Mouse (Mus musculus): ENCODE results near the gene Syn2.

Syn2 gene

DNA sequence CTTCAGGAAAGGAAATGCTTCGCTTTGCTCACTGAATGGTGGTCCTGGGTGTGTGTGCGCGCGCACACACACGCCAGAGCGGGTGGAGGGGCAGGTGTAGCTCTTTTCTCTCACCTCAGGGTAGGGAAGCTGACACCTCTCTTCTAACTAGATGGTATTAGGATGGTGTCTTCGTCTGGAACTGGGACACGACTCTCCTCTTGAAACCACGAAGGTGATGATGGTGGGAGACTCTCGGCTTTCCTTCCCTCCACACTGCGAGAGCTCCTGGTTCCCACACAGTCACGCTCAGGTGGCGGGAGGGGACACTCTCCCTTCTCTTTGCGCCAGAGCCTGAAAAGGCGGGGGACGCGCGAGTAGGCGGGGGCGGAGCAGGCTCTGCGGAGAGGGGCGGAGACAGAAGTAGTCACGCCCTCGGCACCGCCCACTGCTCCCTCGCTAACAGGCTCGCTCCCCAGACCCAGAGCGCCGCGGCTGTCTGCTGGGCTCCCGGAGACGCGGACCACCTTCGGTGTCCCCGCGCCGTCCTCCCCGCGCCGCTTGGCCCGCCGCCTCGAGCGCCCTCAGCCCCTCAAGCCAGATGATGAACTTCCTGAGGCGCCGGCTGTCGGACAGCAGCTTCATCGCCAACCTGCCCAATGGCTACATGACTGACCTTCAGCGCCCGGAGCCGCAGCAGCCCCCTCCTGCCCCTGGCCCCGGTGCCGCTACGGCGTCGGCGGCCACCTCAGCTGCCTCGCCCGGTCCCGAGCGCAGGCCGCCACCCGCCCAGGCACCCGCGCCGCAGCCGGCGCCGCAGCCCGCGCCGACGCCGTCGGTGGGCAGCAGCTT is at the start of gene Syn2:
Syn2 (plus strand) TSS at position 402 of the 831 bp plus-strand sequence.
- DNase-seq (ENCODE audit: low spot score in 2 of 2): no peak

DNA sequence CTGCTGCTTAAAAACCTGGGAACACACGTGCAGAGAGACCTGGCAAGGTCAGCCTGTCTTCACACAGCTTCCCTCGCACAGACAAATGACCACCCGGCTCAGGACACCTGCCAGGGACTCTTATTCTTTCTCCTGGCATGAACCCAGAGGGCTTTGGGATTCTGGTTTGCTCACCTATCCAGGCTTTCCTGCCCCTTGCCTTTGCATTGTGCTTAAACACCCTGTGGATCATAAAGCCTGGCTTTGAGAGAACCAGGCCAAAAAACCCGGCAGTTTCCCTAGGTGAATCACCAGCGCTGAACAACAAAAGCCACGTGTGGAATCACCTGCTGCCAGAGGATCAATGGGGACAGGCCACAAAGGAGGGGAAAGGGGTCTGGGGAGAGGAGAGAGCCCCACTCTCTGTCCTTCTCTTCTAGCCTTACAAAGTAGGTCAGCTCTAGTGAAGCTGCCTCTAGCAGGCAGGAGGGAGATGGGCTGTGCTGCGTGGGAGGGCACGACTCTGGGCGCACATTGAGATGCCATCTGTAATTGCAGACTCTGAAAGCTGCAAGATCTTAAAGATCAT is 49.3 kb upstream of the Syn2 start:
- DNase-seq (ENCODE audit: low spot score in 2 of 2): no peak

DNA sequence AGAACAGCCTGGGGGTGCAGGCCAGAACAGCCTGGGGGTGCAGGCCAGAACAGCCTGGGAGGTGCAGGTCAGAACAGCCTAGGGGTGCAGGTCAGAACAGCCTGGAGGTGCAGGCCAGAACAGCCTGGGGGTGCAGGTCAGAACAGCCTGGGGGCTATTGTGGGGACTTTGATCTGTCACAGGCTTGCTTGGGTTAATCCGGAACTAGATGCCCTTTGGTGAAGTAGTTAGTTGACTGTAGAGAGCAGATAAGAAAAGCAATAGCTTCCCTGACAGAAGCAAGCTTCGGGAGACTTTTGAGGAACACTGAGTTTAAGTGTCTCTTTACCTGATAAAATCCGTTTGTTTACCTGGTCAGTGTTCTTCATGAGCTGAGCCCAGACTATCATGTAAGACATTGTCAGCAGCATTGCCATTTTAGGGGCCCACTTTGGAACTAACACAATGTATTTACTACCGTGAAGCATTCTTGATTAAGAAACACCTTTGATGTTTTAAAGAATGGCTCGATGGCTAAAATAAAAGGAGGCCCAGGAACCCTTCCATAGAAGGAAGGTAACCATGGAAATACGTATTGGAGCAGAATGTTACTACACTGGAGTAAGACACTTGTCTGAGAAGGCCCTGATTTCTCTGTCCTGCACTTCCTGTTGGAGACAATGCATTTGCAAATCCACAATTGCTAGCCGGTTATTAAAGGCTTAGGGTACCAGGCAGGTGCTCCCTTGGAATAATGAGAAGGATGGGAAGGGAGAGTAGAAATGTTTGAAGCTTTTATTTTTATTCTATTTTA is 46.2 kb upstream of the Syn2 start:
- DNase-seq (ENCODE audit: low spot score in 2 of 2): no peak

DNA sequence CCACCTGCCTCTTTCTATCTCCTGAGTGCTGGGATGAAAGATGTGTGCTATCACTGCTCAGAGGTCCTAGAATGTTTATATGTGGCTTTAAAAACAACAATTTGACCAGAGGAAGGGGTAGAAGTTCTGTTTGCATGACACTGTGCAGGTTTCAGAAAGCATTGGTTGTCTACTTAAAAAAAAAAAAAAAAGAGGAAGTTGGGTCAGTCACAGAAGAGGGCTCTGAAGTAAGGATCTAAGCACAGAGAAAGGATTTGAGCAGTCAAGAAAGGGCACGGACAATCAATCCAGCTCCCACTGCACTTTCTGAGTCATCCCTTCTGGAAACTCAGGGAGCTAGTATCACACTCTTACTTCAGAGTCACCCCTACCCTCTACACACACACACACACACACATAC is 43.0 kb upstream of the Syn2 start:
- no peak for DNase-seq (ENCODE audit: low spot score in 2 of 2)

DNA sequence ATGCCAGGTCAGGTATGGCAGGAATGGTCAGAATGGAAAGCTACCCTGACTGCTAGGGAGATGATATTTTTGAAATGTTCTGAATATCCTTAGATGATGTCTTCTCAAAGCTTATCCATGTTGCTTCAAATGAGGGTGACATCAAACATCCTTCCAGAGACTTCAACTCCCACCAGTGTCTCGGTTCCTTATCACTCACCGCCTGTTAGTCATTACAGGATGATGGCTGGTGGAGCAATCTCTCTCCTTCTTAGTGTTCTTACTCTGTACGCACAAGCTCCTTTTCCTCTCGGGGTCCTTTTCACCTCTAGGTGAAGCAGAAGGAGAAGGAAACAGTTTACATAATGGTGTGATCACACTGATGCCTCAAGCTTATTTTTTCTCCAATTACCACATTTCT is 32.2 kb upstream of the Syn2 start:
- no peak for DNase-seq (ENCODE audit: low spot score in 2 of 2)

DNA sequence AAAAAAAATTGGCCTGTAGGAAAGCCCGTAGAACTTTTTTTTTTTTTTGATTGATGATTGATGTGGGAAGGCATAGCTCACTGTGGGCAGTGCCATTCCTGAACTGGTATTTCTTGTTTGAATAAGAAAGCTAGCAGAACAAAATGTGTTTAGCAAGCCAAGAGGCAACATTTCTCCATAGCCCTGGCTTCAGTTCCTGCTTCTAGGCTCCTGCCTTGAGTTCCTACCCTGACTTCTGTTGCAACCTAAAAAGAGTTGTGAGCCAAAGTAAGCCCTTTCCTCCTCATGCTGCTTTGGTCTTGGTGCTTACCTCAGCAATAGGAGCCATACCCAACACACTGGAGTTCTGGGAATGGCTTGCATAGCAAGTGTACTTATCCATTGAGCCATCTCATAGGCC is 23.3 kb upstream of the Syn2 start:
- no peak for DNase-seq (ENCODE audit: low spot score in 2 of 2)

DNA sequence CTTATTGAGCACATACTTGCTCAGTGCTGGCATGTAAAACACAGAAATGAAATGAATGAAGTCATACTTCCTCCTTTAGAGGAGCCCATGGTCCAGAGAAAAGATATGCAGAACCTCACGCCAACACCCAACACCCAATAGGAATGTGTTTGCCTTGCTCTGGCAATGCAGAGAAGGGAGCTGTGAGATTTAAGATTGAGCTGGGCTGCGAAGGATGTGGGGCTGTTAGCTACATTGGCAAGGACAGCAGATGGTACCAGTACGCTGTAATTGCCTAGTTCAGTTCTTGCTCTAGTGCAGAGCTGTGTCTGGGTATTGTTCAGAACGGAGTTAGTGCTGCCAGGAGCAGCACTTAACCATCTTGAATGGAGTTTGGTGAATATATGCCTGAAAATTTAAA is 12.5 kb upstream of the Syn2 start:
- no peak for DNase-seq (ENCODE audit: low spot score in 2 of 2)

DNA sequence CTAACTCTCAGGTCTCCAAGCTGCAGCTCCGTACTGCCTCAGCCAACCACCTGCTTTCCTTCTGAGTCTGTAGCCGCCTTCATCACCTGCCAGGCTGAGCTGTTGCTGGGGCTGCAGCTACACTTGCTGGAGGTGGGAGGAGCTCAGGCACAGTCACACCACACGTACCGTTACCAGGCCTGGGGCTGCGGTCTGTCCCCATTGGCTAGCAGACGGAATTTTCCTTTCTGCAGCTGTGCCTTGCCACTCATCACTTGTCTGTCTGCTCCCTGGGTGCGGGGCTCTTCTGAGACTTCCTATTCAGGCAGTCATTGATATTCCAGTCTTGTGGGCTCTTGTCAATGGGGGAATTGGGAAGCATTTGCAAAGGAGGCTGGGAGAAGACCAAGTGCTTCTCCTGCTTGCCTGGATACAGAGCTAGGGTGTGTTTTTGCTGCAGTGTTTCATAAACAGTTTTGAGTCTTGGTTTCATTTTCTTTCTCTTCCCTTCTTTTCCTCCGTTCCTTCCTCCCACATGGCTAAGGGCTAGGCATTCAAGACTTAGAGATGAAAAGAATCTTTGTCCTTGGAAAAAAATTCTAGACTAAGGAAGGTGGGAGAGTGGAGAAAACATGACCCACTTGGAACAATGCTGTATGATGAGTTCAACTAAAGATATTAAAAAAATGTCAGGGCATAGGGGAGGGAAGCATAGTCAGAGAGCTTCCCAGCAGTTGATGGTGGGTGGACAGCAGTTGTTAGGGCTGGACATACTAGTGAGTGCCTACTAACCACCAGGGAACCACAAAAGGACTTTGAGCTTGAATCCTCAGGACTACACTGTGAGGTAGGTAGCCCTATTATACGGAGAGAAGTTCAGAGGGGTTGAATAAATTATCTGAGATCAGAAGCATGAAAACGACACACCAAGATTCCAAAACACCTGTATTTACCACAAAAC is 11.2 kb upstream of the Syn2 start:
- no peak for DNase-seq (ENCODE audit: low spot score in 2 of 2)

DNA sequence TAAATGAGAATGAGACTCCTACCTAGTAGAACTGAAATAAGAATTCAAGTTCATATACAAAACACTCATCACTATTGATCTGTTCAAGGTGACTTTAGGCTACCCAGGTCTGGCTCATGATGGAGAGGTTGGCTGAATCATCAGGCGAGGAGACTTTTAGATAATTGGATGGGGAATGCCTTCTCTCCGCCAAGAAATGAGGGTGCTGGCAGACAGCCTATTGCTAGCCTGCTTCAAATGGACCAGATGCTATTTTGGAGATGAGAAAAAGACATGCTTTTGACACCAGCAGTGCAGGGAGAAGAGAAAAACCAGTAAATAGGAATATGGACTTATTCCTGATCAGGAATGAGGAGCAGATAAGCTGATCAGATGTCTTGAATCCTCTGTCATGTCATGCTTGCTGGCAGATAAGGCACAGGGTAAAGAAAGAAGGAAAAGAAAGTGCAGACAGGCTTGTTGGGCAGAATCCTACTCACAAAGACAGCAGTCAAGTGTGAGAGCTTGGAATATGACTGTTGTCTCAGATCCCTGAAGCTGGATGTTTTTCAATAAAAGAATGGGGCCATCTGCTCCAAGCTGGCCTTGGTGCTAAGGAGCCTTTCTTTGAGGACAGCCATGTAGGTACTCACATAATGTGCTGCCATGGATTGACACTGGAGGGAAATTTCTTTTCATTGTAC is 9.9 kb upstream of the Syn2 start:
- no peak for DNase-seq (ENCODE audit: low spot score in 2 of 2)

DNA sequence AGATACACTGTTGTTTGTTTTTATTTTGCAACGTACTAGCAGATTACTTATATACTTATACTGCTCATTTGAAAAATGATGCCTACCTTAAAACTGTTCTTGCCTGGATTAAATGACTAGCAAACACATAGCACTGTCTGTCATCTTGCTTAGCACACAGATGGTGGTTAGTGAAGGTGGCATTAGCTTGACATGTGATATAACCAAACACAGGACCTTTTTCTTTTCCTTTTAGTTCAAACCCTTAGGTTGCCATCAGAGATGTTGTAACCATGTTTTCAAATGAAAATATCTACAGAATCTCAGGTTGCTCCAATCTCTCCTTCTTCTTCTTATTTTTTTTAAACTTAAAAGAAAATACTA is 9.4 kb upstream of the Syn2 start:
- DNase-seq (ENCODE audit: low spot score in 2 of 2): no peak

DNA sequence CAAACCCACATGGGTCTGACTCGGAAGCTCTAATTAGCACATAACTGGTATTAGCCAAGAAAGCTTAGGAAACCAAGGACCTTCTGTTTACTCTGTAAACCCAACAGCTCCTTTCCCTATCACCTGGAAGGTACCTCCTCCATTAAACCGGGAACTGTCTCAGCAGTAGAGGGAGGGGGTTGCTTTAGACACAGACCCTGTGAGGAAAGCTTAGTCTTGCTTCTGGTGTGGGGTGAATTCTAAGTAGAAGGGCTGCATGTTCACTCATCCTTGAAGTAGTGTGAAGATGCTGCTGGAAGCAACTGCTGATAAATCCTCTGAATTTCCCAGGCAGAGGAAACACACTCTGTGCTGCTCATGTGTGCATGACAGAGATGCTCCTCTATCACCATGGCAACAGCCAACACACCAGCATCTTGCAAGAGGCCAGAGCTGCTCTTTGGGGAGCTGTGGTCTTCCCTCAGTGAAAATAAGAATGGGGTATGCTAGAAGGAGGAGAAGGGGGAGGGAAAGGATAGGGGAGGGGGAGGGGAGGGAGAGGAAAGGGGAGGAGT is 8.4 kb upstream of the Syn2 start:
- no peak for DNase-seq (ENCODE audit: low spot score in 2 of 2)

DNA sequence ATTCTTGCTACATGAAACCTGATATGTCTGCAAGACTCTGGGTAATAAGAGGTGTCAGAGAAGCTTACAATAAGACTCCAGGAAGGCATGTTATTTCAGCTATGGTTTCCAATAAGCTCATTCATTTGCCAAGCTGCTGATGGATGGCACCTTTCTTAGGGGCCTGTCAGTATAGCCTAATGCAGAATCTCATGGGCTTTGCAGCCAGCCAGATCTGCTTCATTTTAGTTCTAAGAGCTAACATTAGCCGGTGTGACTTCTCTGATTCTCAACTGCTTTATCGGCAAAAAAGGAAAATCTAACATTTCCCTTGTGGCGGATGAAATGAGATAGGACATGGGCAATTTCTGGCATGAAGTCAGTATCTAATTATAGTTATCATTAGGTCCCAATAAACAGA is 7.9 kb upstream of the Syn2 start:
- DNase-seq (ENCODE audit: low spot score in 2 of 2): no peak

DNA sequence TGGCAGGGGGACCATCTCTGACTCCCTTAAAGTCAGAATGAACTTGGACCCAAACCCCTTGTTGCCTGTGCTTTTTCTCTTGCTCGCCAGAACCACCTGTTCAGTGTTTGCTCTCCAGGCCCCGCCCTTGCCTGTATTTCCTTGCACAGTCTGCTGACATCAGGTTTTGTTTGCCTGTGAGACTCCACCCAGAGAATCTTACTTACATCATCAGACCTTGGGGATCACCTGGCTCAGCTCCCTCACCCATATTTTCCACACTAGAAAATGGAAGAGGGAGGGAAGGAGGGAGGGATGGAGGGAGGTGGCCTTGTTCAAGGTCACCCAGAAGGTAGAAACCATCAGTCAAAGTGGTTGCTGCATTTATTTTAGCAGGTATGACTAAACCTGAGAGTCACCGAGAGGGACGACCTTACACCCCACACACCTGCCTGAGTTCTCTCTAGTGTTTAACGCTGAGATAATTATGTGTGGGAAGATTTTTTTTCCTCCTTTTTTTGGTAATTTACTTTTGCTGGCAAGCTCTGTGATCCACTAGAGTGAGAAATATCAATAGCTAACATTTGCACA is 7.4 kb upstream of the Syn2 start:
- DNase-seq (ENCODE audit: low spot score in 2 of 2): no peak

DNA sequence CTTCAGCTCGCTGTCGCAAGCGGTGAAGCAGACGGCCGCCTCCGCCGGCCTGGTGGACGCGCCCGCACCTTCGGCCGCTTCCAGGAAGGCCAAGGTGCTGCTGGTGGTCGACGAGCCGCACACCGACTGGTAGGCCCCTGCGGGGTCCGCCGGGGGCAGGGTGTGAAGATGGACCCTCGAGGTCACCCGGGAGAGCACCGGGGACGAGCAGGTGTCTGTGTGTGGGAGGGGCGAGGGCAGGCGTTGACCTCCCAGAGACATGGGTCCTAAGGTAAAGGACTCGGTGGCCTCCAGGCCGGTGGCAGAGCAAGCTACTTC is 589 bp downstream of the Syn2 start:
- no peak for DNase-seq (ENCODE audit: low spot score in 2 of 2)

DNA sequence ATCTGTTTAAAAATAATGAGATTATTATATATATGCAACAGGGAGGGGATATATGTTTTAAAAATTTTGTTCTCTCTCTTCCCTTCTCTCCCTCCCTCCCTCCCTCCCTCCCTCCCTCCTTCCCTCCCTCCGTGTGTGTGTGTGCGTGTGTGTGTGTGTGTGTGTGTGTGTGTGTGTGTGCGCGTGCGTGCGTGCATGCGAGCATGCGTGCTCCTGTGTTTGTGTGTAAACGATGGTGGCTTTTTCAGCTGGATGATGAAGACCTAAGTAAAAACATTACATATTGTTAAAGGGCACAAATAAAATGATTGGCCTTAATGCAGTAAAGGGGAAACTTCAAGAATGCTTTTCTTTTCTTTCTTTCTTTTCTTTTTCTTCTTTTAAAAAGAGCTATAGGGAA is 1.5 kb downstream of the Syn2 start:
- no peak for DNase-seq (ENCODE audit: low spot score in 2 of 2)

DNA sequence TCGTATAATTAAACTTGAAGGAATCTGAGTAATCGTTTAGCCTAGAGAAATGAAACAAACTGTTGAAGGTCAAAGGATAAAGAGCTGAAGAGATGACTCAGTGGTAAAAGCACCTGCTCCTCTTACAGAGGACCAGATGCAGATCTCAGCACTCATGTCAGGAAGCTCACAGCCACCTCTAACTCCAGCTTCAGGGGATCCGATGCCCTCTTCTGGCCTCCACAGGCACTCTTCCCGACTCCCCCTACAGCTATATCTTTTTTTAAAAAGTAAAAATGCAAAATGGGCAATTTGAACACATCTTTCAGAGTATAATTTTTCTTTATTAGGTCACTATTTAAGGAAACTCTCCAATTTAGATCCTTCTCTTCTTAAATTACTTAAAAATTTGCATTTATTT is 6.7 kb downstream of the Syn2 start:
- no peak for DNase-seq (ENCODE audit: low spot score in 2 of 2)

DNA sequence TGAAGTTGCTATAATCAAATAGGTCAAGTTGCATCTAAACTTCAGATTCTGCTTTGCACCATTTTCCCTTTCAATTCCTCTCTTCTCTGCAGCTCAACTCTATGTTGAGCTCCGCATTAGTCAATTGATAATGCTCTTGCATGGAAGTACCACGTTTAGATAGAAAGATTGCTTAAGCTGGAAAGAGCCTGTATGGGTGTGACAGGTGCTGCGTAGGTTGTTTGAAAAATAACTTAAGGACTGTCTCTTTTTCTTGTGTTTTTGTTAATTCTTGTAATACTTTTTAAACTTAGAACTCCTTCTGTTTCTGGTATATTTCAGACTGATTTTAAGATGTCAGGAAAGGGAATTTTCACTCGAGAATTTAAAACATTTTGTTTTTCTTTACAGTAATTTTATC is 26.5 kb downstream of the Syn2 start:
- no peak for DNase-seq (ENCODE audit: low spot score in 2 of 2)

DNA sequence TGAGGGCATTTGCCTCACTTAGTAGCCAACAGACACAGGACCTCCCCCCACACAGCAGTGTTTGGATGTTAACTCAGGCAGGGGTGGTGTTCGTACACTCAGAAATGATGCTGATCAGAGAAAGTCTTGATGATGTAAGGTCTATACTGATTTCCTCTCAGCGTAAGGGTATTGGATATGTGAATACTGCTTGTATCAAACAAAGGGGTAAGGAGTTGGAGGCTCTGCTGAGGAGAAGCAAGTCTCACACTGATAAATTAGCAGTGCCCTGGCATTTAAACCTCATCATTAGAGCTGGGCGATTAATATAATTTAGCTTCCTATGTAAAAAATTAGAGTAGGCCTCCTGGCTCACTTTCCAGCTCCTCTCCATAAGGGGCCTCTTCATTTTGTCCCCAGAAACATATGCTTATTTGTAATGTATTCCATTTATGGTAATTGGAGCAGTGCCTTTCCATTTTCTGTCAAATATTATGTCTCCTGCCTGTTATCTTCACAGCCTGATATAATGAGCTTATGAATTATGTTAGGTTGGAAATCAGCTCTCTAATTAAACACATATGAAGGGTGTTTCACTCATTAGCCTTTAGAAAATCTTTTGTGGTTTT is 31.3 kb downstream of the Syn2 start:
- DNase-seq (ENCODE audit: low spot score in 2 of 2): no peak

DNA sequence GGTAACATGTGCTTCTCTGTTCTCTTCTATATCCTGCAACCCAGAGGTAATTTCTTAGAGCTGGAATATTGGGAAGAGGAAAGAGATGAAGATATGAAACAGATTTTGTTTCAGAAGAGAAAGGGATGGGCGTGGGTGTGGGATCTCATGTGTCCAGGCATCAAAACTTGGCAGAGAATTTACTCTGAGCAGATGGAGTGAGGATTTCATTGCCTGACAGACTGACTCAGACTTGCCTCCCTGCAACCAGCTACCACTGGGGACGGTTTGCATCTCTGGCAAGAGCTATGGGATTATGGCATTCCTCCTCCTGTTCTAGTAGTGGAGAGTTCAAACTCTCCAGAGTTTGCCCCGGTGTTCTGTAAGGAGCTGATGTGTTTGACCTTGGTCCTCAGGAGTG is 34.2 kb downstream of the Syn2 start:
- no peak for DNase-seq (ENCODE audit: low spot score in 2 of 2)

DNA sequence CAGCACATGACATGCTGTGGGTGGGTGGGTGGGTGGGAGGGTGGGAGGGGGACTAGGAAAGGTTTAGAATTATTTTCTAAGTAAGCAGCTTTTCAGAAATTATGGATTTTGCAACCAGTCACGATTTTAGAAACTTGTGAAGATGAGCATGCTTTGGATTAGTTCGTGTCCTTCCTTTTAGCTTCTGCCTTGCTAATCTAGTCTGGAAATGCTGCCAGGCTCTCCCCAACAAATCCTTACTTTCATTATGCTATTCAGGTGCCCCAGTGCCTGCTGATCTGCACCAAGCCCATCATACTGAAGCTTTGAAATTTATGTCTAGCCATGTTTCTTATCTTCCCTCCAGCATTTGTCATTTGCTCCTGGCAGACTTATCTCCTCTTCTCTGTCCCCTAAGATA is 34.8 kb downstream of the Syn2 start:
- no peak for DNase-seq (ENCODE audit: low spot score in 2 of 2)

Measured in natural killer cell, adult 2 months (primary cell).